Mouse (Mus musculus): ENCODE measurements at regions not wholly inside any gene's neighbourhood (a gene's known extent, or its start where the extent isn't known, plus 50 kb on each side); places are given as distances from the start of the nearest gene placed in this dataset.

DNA sequence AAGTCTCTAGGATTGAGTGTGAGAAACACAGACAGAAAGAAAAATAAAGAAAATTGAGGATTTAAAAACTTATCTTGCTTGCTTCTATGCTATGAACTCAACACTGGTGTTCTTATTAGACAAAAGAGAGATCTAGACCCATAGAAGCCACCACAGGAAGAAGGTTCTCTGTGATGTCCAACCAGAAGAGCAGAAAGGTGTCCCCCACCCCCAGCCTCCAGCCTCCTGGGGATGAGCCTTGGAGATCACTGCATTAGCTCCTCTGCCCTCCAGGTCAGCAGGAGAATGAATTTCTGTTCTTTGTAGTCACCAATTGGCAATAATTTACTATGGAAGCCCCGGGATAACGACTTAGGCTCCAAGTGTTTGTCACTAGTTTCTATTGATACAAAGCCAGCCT lies 444.3 kb upstream of the Cdh4 start:
- no peak for DNase-seq (ENCODE audit: low spot score in 2 of 2)

GRCm38 (mm10) chr2:179000448-179001081 lies 441.7 kb upstream of the Cdh4 start:
- no peak for DNase-seq (ENCODE audit: low spot score in 2 of 2)

DNA sequence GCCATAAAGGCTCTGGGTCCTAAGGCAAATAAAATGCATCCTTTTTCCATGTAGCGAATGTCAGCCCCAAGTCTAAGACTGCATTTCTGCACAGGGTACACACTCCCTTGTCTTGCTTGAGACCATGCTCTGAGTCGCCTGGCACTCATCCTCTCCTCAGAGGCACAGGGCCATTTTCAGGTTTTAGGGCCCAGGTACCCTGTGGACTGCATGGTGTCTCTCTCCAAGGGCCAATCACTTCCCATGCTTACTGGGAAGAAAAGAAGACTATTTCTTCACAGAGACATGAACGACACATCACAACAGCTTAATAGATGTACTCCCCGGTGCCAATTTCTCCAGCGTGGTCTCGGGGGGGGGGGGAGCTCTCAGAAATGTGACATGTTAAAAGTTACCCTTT lies 434.5 kb upstream of the Cdh4 start:
- DNase-seq (ENCODE audit: low spot score in 2 of 2): no peak

DNA sequence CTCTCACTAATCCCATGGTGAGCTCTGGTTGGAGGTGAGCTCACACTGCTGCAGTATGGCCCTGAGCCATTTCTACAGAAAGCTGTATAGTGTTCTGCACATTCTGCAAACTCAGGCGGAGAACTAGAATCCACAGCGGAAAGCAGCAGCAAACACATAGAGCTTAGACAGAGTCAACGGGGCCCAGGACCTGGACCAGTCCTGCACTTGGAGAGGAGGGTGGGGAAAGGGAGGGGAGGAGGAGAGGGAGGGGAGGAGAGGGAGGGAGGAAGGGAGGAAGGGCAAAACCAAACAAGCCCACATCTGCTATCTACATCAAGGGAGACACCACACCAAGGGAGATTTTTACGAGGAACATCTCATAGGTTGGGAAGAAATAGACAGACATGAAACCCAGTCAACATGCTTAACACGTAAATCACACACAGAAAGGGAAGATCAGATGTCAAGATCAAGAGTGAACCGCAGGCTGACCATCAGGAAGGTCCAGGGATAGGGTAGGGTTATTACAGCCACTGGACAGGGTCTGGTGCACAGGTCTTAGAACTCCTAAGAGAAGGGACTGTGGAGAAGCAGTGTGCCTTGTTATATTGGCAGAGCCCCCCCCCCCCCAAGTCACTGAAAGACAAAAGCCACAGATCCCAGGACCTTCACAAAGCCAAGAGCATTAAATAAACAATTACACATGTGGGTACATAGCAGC lies 428.2 kb upstream of the Cdh4 start:
- DNase-seq (ENCODE audit: low spot score in 2 of 2): no peak

DNA sequence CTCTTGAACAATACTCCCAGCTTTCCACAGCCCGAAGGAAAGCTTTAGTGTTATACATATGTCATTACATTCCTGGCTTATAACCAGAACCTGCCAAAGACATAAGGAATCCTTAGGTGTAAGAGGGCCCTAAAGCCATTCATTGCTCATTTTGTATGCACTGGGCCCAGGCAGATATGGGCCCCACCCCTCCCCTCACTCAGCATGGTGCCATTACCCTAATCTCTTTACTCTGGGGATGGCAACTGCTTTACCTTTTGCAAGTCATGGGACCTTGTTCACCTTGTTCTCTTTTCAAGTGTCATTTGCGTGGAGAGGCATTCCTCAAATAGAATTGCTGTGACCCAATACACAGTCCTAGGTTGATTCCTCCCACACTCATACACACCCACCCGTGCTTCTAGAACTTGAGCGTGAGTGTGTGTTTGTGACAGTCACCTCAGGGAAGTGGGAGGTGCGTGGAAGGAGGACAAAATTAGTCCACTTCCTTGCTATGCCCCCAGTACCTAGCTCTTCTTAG lies 419.5 kb upstream of the Cdh4 start:
- no peak for DNase-seq (ENCODE audit: low spot score in 2 of 2)

GRCm38 (mm10) chr2:179024225-179024624 lies 418.0 kb upstream of the Cdh4 start:
- DNase-seq (ENCODE audit: low spot score in 2 of 2): no peak

GRCm38 (mm10) chr2:179033171-179033570 lies 409.1 kb upstream of the Cdh4 start:
- DNase-seq (ENCODE audit: low spot score in 2 of 2): no peak

DNA sequence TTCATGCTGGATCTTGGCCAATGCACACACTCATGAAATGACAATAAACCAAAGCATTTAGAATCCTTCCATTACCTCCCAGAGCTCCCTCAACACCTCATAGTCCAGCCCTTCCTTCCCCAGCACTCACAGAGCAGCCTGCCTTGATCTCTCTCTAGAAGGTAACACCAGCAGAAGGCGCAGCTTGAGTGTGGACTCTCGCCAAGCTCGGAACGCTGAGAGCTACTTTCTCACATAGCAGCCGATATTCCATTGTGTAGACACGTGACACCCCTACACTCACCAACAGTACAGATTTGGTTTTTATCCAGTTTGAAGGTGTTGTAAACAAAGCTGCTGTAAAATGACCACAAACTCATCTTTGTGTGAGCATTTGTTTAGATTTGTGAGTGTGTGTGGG lies 406.8 kb upstream of the Cdh4 start:
- DNase-seq (ENCODE audit: low spot score in 2 of 2): no peak

DNA sequence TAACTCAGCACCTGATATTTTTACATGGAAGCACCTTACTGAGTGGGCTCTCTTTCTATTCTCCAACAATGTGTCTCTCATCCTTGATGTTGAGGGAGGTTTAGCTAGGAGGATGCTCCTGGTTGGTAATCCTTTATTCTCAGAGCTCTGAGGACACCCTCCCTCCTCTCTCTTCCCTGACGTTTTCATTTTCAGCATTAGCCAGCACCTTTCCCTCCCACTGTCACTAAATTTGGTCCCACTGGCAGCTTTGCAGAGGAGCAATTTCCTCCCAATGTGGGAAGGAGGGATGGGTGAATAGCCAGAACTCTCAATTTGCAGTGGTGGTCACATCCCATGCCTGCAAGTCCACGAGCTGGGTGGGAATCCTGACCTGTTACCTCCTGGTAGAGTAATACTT lies 402.5 kb upstream of the Cdh4 start:
- DNase-seq (ENCODE audit: low spot score in 2 of 2): no peak

- no peak for DNase-seq (ENCODE audit: low spot score in 2 of 2)
These were observed 398.6 kb upstream of the Cdh4 start for GRCm38 (mm10) chr2:179043671-179044070.

GRCm38 (mm10) chr2:179045361-179045760 lies 396.9 kb upstream of the Cdh4 start:
- DNase-seq (ENCODE audit: low spot score in 2 of 2): no peak

DNA sequence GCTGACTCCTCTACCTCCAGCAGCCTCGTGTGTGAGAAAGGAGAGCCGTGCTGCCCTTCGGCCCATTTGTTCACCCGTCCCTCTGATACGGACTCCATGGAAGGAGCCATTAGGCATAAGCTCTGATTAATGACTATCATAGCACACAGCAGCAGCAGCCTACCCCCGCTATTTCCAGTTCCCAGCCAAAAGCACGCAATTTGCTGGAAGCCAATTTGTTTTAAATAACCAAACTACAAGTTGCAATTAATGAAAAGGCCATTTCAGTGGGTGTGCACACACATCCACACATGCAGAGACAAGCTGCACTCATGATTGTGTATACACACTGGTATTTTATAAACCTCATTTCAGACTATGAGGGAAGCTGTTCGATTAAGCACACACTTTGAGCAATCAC lies 387.8 kb upstream of the Cdh4 start:
- no peak for DNase-seq (ENCODE audit: low spot score in 2 of 2)

GRCm38 (mm10) chr2:179064616-179065015 lies 377.6 kb upstream of the Cdh4 start:
- no peak for DNase-seq (ENCODE audit: low spot score in 2 of 2)

GRCm38 (mm10) chr2:179069520-179069919 lies 372.7 kb upstream of the Cdh4 start:
- no peak for DNase-seq (ENCODE audit: low spot score in 2 of 2)

- no peak for DNase-seq (ENCODE audit: low spot score in 2 of 2)
These were observed 371.9 kb upstream of the Cdh4 start for GRCm38 (mm10) chr2:179070346-179070745.

DNA sequence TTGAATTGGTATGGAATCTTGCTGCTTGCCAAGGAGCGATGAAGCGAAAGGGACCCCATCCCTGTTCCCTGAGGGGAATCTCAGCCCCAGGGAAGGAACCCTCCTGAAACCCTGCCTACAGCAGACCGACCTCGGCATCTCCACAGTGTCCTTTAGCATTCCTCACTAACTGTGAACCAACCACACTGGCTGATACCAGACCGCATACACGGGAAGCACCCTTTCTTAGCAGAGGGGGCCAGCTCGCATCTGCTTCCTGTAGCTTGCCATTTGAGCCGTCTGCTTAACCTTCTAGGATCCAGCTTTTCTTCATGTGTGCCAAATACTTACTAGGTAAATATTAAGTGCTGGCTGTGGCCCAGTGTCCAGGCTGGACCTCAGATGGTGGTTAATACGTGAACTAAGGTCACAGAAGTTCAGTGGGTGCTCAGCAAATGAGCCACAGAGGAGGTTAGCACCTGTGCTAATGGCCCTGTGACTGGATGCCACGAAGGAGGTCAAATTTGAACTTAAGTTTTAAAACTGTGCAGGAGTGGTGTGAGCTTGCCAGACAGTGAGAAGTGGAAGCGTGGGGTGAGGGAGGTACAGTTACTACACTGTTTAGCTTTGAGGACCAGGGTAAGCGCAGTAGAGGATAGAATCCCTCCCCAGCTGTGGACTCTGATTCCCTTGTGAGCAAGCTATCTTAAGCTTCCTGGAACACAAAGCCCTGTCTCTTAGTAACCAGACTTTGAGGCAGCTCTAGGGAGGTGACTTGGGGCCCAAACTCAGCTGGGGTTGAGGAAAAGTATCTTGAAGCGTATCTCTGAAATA lies 361.6 kb upstream of the Cdh4 start:
- DNase-seq (ENCODE audit: low spot score in 2 of 2): no peak

DNA sequence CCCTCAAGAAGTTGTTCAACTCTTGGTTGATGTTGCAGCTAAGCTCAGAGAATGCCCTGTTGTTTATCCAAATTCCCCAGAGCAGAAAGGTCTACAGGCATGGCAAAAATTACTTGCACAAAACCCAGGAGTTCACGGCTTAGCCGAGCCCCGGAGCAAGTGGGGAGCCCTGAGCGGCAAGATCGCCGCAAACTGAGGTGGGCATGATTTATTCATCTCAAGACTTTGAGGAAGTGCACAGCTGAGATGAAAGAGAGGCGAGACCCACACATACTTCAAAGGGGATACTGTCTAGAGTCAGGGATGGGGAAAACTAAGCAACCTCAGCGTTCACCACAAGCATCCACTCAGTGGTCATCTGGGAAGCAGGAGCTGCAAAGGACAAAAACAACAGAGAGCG lies 355.3 kb upstream of the Cdh4 start:
- no peak for DNase-seq (ENCODE audit: low spot score in 2 of 2)

DNA sequence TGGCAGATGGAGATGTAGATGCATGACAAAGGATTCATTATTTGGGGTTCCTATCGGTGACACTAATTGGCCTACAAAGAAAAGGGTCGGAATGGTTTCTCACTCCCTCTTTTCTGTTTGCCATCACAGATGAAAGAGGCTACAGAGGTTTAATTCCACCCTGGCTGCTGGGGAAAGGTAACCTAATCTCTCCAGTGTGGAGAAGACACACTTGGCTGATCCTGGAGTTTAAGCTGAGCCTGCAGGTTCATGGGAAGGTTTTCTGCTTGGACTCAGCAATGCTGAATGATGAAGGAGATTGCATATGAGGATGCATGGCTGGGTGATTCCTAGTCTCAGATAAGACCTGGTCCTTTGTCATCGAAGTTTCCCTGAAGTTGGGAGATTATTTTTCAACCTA lies 350.8 kb upstream of the Cdh4 start:
- DNase-seq (ENCODE audit: low spot score in 2 of 2): no peak

- no peak for DNase-seq (ENCODE audit: low spot score in 2 of 2)
These were observed 348.2 kb upstream of the Cdh4 start for GRCm38 (mm10) chr2:179093996-179094395.

GRCm38 (mm10) chr2:179095981-179096380 lies 346.2 kb upstream of the Cdh4 start:
- DNase-seq (ENCODE audit: low spot score in 2 of 2): no peak

DNA sequence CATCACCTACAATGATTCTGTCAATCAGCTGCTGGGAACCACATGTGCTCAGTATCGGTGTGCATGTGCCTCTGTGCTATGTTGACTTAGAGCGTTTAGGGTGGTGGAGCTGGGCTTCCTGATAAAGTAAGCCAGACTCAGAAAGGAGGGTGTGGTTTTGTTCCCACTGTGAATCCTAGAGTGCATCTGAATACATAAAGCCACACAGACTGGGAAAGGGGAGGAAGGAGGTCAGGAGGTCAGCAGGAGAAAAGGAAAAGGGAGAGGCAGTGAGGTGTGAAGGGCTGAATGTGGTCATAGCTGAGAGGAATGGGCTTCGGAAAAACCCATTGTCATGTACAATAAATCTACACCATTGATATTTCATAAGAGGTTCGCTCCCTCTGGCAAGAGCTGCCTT lies 345.4 kb upstream of the Cdh4 start:
- DNase-seq (ENCODE audit: low spot score in 2 of 2): no peak

GRCm38 (mm10) chr2:179099783-179100182 lies 342.4 kb upstream of the Cdh4 start:
- DNase-seq (ENCODE audit: low spot score in 2 of 2): no peak

DNA sequence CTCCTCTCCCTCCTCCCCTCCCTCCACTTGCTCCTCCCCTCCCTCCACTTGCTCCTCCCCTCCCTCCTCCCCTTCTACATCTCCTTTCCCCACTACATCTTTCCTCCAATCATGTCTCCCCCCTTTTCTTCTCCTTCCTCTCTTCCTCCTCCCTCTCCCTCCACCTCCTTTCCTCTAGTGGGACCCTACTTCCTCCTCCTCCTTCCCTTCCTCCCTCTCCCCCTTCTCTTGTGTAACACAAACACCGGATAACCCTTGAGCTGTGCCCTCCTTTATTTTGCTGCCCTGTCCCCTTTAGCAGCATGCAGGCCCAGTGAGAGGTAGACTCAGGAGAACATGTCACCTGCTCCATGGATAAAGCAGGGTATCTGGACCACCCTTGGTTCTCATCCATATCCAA lies 339.1 kb upstream of the Cdh4 start:
- no peak for DNase-seq (ENCODE audit: low spot score in 2 of 2)

Data from urinary bladder, postnatal 4 days (tissue).